Mouse (Mus musculus) heart, embryonic 14.5 days (tissue): Measurements from ENCODE around the gene D630003M21Rik. TPM values are rescaled to one million over a fixed set of nuclear protein-coding genes. Genes with fewer than 3 reads are reported as not detected.

Experiments used
- ATAC-seq: fragments of 200-750 bp; cut with Nextera tagmentation; 2 replicates; pipeline ENCODE4 v1.8.0; 2017; ENCODE audit warnings: low read depth, moderate TSS enrichment; ENCODE audit not compliant: insufficient number of reproducible peaks, insufficient read depth, low FRiP score
- H3K27ac ChIP-seq, 2 experiments: fragments of 200-500 bp in 1 of 2; fragments of 300-500 bp in 1 of 2; sonication (generic) in 1 of 2; replicated peaks in 1 of 2; 2 replicates each; pipeline ENCODE4 v1.5.1; 2012 to 2014; ENCODE audit warnings: low read depth in 2 of 2, low read length in 2 of 2, control low read depth in 1 of 2, mild to moderate bottlenecking in 1 of 2, mixed read lengths in 1 of 2; ENCODE audit not compliant: control insufficient read depth in 1 of 2, insufficient read depth in 1 of 2
- H3K27me3 ChIP-seq: fragments of 300-500 bp; sonication (generic); 2 replicates; pipeline ENCODE4 v1.6.1; 2014; ENCODE audit warnings: mild to moderate bottlenecking, low read length, control low read depth; ENCODE audit not compliant: control insufficient read depth, insufficient read depth
- H3K36me3 ChIP-seq: fragments of 300-500 bp; sonication (generic); 2 replicates; pipeline ENCODE4 v1.6.1; 2014; ENCODE audit warnings: mild to moderate bottlenecking, control low read depth, low read length, mixed read lengths; ENCODE audit not compliant: control insufficient read depth, insufficient read depth
- H3K4me1 ChIP-seq, 2 experiments: fragments of 200-500 bp in 1 of 2; fragments of 300-500 bp in 1 of 2; sonication (generic) in 1 of 2; 2 replicates each; pipeline ENCODE4 v1.6.1; 2012 to 2014; ENCODE audit warnings: low read length in 2 of 2, control low read depth in 1 of 2, mixed read lengths in 1 of 2; ENCODE audit not compliant: control insufficient read depth in 2 of 2, insufficient read depth in 2 of 2
- H3K4me2 ChIP-seq: fragments of 300-500 bp; sonication (generic); 2 replicates; pipeline ENCODE4 v1.6.1; 2014; ENCODE audit warnings: mild to moderate bottlenecking, low read length
- H3K4me3 ChIP-seq, 2 experiments: fragments of 200-500 bp in 1 of 2; fragments of 300-500 bp in 1 of 2; sonication (generic) in 1 of 2; 2 replicates each; pipeline ENCODE4 v1.5.1; 2012 to 2014; ENCODE audit warnings: low read length in 2 of 2, mild to moderate bottlenecking in 2 of 2, control low read depth in 1 of 2, low read depth in 1 of 2, moderate library complexity in 1 of 2; ENCODE audit not compliant: control insufficient read depth in 1 of 2, insufficient read depth in 1 of 2
- H3K9ac ChIP-seq: fragments of 300-500 bp; sonication (generic); 2 replicates; pipeline ENCODE4 v1.6.1; 2014; ENCODE audit warnings: mild to moderate bottlenecking, low read length
- H3K9me3 ChIP-seq: fragments of 300-500 bp; sonication (generic); 2 replicates; pipeline ENCODE4 v1.6.1; 2016; ENCODE audit warnings: low read length, control low read depth; ENCODE audit not compliant: control insufficient read depth
- WGBS: fragments of 180-500 bp; shearing (Covaris S2); extraction: QIAGEN DNeasy Blood & Tissue Kit; methylation state at CpG from one replicate; pipeline ENCODE4 v1.1.7; 2014; 5-methylcytosine and 5-hydroxymethylcytosine counted together
- microRNA-seq: library from miRNA; unstranded; fragments of <30 nt; microRNA quantifications from one replicate; pipeline ENCODE4, GENCODE M21; 2016
- polyA plus RNA-seq: library from polyadenylated mRNA; unstranded; fragments of >200 nt; fragmentation: Nextera tagmentation; extraction: Ambion mirVana; gene quantifications from 2 replicates; pipeline ENCODE4 v1.2.1, GENCODE M21; 2014

D630003M21Rik gene
- polyA plus RNA-seq, 1 experiment from 2014 or later, result 1.3 TPM

DNA sequence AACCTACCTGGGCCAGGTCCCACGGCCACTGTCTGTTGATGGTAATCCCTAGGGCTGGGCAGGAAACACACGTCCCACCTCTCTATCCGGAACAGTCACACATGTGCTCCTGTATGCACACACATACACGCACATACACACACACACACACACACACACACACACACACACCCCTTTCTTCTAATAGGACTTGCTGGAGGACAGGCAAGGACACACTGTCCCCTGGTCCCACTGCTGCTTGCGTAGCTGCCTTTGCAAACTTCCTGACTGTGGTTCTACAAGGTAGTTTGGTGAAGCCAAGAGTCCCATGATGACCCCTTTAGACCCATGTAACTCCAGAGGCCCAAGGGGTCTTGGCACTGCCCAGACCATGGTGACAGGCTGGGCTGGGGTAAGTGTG is 88.4 kb downstream of the D630003M21Rik start:
- no peaks in the 10 kb centered on the region for H3K9me3 ChIP-seq
- H3K4me2 ChIP-seq, result peak overlapping the region; percentile 27
- WGBS, result 39% methylated on average over 5 of the region's 5 CpGs
- H3K36me3 ChIP-seq, result peaks cover 65% of the 10 kb centered on the region
- H3K27me3 ChIP-seq, result no peaks in the 10 kb centered on the region
- no peak overlapping the region for H3K4me3 ChIP-seq
- peaks cover 58 to 82% of the 10 kb centered on the region in 2 experiments for H3K4me1 ChIP-seq
- ATAC-seq, result no peak
- H3K27ac ChIP-seq, result peak overlapping the region; percentile 81 to 99
- peak overlapping the region; percentile 66 for H3K9ac ChIP-seq

DNA sequence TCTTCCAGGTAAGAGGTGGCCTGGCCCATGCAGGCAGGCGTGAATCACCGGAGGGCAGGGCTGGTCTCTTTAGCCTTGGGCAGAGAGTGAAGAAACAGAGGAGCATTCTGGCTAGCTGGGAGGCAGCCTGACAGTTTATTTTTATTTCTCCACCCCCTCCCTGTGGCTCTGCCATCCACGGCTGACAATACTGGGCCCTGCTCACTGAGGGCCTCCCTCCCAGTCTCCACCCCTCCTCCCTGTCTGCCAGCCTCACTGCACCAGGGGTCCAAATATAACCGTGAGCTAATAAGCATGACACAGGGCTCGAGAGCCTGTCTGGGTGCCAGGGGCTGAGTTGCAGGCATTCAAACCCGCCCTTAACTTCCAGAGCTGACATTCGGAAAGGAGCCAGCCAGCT is 89.4 kb downstream of the D630003M21Rik start:
- no peaks in the 10 kb centered on the region for H3K9me3 ChIP-seq
- H3K4me1 ChIP-seq, result peaks cover 55 to 74% of the 10 kb centered on the region in 2 experiments
- H3K27ac ChIP-seq, result peak overlapping the region; percentile 97 to 99
- H3K9ac ChIP-seq, result peak overlapping the region; percentile 74
- H3K4me3 ChIP-seq, result no peak overlapping the region
- ATAC-seq, result peak; percentile 85
- H3K27me3 ChIP-seq, result no peaks in the 10 kb centered on the region
- H3K36me3 ChIP-seq, result peaks cover 75% of the 10 kb centered on the region
- 18% methylated on average over 7 of the region's 7 CpGs for WGBS
- H3K4me2 ChIP-seq, result peak overlapping the region; percentile 52

GRCm38 (mm10) chr2:158138778-158139177 is 90.2 kb downstream of the D630003M21Rik start:
- H3K36me3 ChIP-seq, result peaks cover 84% of the 10 kb centered on the region
- H3K9ac ChIP-seq, result peak overlapping the region; percentile 74
- H3K27me3 ChIP-seq, result no peaks in the 10 kb centered on the region
- H3K4me3 ChIP-seq, result no peak overlapping the region
- WGBS, result 77% methylated on average over 9 of the region's 9 CpGs
- peak overlapping the region; percentile 52; the same call in 1 of the 2 replicates for H3K4me2 ChIP-seq
- ATAC-seq, result no peak
- peak overlapping the region; percentile 97 to 99 for H3K27ac ChIP-seq
- H3K9me3 ChIP-seq, result no peaks in the 10 kb centered on the region
- H3K4me1 ChIP-seq, result peaks cover 52 to 70% of the 10 kb centered on the region in 2 experiments

- Histone ChIP-seq H3K9me3 (no peaks in the 10 kb centered on the region), H3K4me3 (no peak overlapping the region), H3K36me3 (peaks cover 90% of the 10 kb centered on the region), H3K4me2 (no peak overlapping the region), H3K9ac (no peak overlapping the region), H3K27me3 (no peaks in the 10 kb centered on the region), H3K27ac (no peak overlapping the region), H3K4me1 (peaks cover 45 to 60% of the 10 kb centered on the region in 2 experiments)
- WGBS, result 80% methylated on average over 12 of the region's 12 CpGs
- no peak for ATAC-seq
These were observed 91.3 kb downstream of the D630003M21Rik start for GRCm38 (mm10) chr2:158137771-158138170.

- Histone ChIP-seq H3K4me1 (peaks cover 33 to 56% of the 10 kb centered on the region in 2 experiments), H3K9ac (no peak overlapping the region), H3K27ac (peak overlapping the region in 1 of 2 experiments; percentile 26; a peak in 1 of 4 replicates), H3K9me3 (no peaks in the 10 kb centered on the region), H3K4me3 (no peak overlapping the region), H3K36me3 (peaks cover 94% of the 10 kb centered on the region), H3K27me3 (no peaks in the 10 kb centered on the region), H3K4me2 (no peak overlapping the region)
- WGBS, result 58% methylated on average over 7 of the region's 7 CpGs
- ATAC-seq, result no peak
These were observed 92.8 kb downstream of the D630003M21Rik start for GRCm38 (mm10) chr2:158136205-158136604.

DNA sequence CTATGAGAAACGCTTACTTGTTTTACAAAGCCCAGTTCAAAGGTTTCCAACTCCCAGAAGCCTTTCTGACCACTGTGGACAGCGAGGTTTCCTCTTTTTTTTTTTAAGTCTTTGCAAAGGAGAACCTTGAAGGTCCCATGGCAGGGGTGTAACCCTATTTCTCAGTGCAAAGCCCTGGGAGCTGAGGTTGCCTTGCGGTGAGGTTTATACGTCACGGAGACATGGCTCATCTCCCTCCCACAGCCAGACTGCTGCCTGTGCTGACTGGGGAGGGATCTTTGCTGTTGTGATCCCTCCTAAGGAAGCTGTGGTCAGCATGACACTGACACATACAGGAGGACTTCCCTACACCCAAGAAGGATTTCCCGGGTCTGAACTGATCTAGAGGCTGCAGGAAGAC is 96.0 kb downstream of the D630003M21Rik start:
- Histone ChIP-seq H3K9ac (no peak overlapping the region), H3K27ac (no peak overlapping the region), H3K27me3 (no peaks in the 10 kb centered on the region), H3K4me2 (no peak overlapping the region), H3K9me3 (no peaks in the 10 kb centered on the region), H3K4me3 (no peak overlapping the region), H3K36me3 (peaks cover 97% of the 10 kb centered on the region), H3K4me1 (peaks cover 37 to 56% of the 10 kb centered on the region in 2 experiments)
- WGBS, result 65% methylated on average over 6 of the region's 6 CpGs
- ATAC-seq, result no peak

Small RNAs within 50 kb of the gene (microRNA-seq; reads per million reads assigned to microRNA genes)
- gene Mir7685, result not detected

Other genes starting within 250 kb of the D630003M21Rik start
- 23.5 and 24.4 TPM in 2 replicates for gene Tti1, start 200.8 kb downstream of the D630003M21Rik start, polyA plus RNA-seq
- 25.8 and 28.4 TPM in 2 replicates for gene Rprd1b, start 200.7 kb downstream of the D630003M21Rik start, polyA plus RNA-seq
- gene Tgm2, start 82.8 kb downstream of the D630003M21Rik start, polyA plus RNA-seq, result 140 and 160 TPM in 2 replicates
- not detected in 2 replicates for gene Bpi, start 28.9 kb upstream of the D630003M21Rik start, polyA plus RNA-seq
- gene Lbp, start 77.3 kb upstream of the D630003M21Rik start, polyA plus RNA-seq, result 18.0 and 19.6 TPM in 2 replicates
- 0.23 and 0.45 TPM in 2 replicates for gene Snhg11, start 146.4 kb upstream of the D630003M21Rik start, polyA plus RNA-seq
- 13.8 and 17.8 TPM in 2 replicates for gene Ralgapb, start 180.6 kb upstream of the D630003M21Rik start, polyA plus RNA-seq